Mouse (Mus musculus) c-Kit-positive CD71-negative TER-119-negative erythroid progenitor cells, embryonic 14.5 days (primary cell): ENCODE results near the gene Cdadc1.
A peak's percentile ranks its signal among the peaks of the same experiment; 100 is the strongest.
"Not testable (repeated sequence)": the region's sequence is repeated elsewhere in the genome, so short reads cannot be mapped to it uniquely, and the experiment has no call there.

Experiments used
- DNase-seq: peaks from one replicate; pipeline ENCODE4 v3.0.0-alpha.2; 2013; ENCODE audit warnings: low read depth

The Cdadc1 gene

DNA sequence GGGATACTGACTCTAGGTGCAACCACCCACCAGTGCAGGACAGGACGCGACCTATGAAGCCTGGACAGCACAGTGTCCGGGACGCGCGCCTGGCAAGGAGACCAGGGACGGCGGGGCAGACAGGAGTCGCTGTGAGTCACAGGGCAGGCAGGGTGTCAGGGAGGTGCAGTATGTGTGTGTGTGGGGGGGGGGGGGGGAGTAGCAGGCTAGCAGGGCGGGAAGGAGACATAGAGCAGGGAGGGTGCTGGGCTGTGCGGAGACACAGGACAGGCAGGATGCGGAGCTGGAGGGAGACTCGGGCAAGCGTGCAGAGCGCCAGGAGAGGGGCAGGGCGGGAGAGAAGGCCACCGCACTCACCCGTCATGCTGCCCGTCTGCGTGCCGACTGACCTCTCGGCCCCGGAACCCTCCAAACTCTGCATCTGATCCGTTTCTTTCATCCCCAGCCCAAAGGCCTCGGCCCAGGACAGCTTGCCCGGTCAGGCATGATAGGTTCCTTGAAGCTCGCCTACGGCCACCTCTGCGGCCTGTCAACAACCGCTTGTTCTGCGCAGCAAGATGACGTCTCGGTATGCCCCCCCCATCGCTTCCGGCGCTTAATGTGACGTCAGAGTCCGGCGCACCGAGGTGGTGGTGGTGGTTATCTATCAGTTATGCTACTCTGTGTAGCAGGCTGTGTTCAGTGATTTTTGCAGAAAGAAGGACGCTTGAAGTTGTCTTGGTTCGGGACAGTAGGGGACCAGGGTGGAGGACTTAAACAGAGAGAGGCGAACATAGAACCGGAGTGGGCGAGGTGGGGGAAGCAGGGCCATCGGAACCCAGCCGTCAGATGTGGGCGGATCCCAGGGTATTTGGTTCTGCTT lies at the start of gene Cdadc1:
TSS of gene Cdadc1 (minus strand) at position 562 of the 862 bp plus-strand sequence.
- peak; percentile 82 for DNase-seq

DNA sequence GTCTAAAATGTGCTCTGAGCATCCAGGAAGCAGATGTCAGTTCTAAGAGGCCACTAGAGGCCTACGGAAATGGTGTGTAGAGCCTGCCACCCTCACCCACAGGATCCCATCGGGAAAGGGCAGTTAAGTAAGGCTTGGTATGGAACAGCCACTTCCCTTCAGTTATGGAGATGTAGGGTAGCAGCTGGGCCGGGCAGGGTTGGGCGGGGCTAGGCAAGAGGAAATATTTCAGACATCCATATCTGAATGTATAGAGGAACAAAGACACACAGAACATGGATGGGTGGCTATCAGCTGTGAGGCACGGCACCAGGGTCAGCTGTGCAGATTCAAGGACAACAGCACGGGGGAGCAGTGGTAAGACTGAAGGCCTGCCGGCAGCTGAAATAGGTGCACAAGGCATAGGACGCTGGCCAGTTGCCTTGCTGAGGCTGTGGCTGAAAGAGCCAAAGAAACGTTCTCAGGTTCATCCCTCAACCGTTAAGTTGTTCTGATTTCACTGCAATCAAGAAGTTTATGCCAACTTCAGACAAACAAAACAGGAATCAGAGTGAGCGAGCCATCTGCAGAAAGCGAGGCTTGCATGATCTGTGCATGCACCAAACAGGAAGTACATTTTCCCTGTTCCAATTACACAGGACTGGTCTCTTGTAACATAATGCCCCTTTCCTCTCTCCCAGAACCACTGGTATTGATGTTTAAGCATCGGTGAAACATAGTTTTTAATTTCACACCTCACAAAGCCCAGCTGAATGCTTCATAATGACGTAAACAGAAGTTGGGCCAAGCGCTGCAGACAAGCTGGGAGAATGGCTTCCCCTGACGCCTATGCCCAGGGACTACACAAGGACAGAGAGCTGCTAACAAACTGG lies 49.3 kb upstream of the Cdadc1 start:
- DNase-seq: no peak

DNA sequence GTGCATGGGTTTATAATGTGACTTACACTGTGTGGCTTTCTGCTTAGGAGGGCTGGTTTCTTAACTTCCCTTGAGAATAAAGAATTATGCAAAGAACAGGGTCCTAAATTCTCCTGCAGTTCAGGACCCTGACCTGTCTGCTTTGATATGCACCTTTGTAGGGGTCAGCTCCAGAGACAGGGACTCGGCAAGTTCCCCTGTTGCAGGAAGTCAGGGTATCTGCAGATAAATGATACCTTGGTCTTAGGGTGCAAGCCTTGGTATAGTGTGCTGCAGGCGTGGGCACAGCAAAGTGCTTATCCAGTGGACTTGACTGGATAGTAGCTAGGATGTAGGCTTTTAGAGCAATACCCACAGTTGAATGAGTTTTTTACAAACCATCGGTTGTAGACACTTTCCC lies 47.1 kb upstream of the Cdadc1 start:
- DNase-seq: no peak

DNA sequence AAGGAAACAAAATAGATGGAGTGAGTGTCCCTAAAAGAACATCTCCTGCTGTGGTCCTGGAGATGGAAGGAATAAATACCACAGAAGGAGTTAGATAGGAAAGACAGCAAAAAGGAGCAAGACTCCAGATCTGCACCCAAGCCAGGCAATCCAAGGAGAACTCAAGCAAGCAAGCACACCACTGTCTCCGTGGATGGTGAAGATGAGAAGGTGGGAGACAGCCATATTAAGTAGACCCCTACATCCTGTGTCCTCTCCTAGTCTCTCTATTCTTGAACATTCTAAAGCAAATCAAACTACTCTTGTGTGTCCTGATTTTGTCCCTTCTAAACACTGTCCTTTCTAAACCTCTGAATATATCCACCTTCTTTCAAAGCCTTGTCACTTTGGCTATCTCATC lies 46.4 kb upstream of the Cdadc1 start:
- DNase-seq: no peak

DNA sequence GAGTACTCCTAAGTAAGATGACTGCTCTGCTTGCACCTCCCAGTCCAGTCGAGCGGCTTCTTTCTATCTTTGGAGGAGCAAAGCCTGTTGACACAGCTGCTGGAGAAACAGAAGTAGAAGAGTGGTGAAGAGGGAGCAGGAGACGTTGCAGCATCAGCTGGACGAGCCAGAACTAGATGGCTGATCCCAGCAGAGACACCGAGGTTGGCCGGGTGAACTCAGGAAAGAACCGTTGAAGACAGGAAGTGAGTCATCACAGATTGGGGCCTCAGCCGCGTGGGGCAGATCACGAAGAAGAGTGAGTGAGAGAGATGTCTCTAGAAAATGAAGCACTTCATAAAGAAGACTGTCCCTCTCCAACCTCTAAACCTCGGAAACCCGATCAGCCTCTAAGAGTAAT lies 45.8 kb upstream of the Cdadc1 start:
- peak; percentile 23 for DNase-seq

DNA sequence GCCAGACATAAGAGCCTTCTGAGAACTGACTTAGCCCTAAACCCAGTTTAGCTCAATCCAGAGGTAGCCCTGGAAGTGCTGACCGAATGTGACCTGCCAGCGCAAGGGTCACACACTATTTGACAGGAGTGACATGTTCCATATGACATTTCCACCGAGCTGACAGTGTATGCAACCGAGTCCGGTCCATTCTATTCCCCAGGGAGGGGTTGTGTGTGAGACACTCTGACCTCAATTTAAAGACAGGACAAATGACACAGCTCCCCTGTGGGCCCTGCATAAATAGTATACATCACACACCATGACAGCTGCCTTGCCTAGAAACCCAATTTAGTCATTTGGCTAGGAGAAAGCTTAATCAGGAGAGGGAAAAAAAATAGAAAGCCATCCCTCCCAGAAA lies 44.1 kb upstream of the Cdadc1 start:
- DNase-seq: no peak

DNA sequence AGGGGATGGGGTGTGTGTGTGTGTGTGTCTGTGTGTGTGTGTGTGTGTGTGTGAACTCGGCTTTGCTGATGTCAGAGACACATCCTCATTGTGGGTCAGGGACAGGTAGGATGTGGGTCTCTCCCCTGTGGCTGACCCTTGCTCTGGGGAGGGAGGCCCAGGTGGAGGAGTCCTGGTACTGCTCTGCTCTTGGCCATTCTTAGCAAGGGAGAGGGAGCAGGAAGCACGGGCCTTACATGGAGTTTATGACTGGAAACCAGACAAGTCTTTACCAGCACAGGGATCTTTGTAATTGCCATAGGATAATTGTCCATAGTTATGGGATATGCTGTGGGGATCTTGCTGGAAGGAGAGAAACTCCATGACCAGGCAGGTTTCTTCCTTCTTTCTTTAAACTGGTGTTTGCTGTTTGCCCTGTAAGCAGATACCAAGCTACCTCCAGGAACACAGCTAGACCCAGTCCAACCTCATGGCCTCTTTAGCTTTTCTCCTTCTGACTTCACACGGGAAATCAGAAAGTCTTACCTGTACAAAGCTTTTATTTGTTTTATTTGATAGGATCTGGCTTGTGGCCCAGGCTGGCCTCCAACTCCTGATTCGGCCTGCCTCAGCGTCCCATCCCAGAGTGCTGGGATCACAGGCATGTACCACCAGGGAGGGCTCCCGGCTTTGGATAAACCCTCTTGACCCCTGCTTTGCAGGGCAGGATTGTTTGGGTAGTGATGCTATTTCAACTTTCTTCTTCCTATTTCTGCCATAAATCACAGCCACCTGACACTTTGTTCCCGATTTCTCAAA lies 41.3 kb upstream of the Cdadc1 start:
- no peak for DNase-seq

DNA sequence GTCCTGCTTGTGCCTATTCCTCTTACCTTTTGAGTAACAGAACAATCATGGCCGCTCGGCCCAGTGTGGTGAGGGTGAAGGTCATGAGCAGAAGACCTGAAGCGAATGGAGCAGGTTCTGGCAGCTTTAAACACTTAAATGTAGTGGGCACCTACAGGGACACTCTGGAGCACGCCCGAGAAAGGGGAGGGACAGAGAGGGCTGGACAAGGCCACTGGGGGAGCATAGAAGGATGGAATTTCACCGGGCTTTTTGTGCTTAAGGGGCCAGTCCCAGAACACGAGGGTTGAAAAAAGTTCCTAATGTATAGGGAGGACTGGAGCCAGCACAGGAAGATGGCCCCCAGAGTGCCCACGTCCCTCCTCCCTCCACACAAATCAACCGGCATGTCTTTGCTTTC lies 36.2 kb upstream of the Cdadc1 start:
- DNase-seq: no peak

DNA sequence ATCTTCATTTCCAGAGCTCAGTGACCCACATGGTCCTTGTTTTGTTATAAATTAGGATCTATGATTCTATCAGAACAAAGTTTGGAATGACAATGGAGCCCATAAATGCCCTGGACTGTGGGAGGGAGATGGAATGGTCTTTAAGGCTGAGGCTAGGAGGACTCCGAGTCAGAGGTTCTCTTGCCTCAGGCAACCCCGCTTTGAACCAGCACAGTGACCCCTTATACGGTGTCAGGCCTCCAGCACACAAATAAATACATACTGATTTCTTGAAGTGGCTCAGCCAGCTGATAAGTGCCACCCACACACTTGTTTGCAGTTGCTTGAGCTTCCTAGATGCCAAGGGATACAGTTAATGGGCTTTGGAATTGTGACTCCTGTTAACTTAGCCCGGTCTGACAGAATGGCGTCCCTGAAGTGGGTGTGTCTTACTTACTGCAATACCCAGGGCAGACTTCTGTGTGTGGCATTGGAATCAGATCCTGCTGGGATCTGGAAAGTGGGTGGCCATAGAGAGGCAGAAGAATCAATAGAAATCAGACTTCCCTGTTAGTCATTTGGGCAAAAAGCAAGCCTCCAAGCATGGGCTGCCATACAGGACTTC lies 35.6 kb upstream of the Cdadc1 start:
- DNase-seq: no peak

DNA sequence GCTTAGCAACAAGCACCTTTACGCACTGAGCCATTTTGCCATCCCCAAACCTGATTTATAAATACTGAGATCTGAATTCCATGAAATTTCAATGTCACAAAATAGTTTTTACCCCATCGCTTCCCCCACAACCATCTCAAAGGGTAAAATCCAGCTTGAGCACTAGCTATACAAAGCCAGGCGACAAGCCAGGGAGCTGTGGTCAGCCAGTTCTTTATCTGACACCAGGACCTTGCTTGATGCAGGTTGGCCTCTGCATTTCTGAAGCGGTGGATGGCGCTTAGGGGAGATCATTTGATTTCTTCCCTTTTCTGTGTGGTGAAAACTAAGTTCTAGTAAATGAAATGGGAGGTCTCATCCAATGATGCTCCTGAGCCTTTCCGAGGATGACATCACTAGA lies 34.3 kb upstream of the Cdadc1 start:
- no peak for DNase-seq

DNA sequence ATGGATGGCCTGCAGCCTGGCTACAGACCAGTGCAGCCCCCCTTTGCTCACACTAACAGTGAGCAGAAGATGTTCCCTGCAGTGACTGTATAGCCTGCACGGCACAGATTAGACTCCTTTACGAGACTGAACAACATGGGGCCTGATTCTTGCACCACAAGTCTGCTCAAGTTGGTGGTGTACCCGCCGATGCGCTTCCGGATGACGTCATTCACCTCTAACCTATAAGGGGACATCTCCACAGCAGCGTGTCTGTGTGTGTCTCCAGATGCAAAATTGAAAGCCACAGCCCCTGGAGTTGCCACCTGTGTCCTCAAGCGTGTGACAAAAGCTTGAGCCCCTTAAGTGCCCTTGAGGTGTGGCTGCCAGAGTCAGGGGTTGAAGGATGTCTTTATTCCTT lies 32.3 kb upstream of the Cdadc1 start:
- DNase-seq: no peak

DNA sequence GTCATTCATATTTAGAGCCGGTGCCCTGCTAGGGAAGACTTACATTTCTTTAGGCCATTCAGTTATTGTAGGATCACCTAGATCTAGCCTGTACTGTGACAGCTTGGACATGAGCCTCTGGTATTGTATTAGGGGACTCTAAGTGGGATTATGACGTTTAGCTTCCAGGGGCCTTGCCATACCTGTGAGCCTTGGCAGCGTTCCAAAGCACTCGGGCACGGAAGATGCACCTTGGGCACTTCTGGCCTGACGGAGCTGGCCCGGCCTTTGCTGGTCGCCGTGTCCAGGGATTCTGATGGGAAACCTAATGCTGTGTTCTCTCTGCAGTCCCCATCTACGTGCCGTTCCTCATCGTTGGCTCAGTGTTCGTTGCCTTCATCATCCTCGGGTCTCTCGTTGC lies 31.5 kb upstream of the Cdadc1 start:
- no peak for DNase-seq

DNA sequence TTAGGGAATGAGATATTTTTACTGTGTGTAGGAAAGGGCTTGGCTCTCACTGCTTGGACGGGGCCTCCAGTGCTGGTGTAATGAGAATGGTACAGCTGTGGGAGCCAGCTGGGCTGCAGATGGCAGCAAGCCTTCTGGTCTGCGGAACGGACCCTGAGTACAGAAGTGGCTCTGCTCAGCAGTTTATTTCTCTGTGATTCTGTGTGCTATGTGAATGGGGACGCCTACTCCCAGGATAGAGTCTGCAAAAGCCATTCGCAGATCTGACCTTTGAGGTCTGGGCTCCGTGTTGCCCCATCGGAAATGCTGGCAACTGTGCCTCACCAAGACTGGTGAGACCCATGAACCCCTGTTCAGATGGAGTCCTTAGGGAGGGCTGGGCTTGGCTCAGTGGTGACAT lies 30.1 kb upstream of the Cdadc1 start:
- DNase-seq: no peak

DNA sequence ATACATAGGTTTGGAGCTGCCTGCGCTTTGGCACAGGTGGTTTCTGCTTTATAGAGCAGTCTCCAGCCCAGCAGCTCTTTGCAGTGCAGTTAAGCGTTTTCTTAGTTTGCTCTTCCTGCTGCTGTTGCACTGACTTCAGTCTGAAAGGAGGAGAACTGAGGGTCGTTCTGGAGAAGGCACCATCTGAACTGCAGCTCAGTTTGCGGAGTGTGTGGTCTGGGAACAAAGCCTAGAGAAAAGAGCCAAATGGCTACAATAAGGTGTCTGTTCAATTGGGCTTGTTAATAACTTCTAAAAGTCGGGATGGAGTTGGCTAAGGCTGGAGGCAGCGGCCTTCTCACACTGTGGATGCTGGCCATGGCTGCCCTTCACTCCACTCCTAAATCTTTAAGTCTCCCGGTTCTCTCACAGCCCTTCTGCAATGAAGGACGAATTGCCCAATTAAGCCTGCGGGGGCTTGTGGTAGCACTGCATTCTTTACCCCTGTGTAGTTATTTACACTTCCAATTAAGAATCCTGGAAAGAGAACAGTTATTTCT lies 29.5 kb upstream of the Cdadc1 start:
- no peak for DNase-seq

DNA sequence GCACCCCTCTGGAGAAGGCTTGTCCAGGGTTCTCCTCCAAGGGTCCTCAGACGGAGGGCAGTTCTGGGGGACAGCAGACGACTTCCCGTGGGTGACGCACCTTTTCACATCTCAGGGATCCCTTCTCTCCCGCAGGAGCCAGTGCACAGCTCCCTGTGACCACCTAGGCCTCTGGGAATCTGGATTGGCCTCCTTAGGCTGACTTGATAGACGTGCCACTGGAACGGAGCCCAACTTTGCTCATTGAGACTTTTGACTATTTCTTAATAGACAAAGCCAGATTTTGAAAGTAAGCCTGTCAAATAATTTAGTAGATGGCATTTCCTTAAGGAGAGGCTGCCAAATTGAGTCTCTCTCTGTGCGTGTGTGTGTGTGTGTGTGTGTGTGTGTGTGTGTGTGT lies 29.0 kb upstream of the Cdadc1 start:
- no peak for DNase-seq

DNA sequence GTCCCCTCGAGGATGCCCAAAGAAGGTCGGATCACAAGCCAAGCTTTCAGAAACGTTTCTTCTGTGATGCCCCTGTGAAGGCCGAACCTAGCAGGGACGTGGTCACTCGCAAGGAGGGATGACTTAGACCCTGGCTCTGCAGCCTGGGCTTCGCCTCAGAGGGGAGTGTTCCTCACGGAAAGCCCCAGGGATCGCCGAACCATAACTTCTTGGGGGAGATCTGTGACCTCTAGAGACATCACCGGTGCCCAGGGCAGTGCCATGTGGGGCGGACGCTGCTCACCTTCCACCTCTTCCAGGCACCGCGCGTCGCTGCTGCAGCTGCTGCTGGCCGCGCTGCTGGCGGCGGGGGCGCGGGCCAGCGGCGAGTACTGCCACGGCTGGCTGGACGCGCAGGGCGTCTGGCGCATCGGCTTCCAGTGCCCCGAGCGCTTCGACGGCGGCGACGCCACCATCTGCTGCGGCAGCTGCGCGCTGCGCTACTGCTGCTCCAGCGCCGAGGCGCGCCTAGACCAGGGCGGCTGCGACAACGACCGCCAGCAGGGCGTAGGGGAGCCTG lies 28.1 kb upstream of the Cdadc1 start:
- no peak for DNase-seq

DNA sequence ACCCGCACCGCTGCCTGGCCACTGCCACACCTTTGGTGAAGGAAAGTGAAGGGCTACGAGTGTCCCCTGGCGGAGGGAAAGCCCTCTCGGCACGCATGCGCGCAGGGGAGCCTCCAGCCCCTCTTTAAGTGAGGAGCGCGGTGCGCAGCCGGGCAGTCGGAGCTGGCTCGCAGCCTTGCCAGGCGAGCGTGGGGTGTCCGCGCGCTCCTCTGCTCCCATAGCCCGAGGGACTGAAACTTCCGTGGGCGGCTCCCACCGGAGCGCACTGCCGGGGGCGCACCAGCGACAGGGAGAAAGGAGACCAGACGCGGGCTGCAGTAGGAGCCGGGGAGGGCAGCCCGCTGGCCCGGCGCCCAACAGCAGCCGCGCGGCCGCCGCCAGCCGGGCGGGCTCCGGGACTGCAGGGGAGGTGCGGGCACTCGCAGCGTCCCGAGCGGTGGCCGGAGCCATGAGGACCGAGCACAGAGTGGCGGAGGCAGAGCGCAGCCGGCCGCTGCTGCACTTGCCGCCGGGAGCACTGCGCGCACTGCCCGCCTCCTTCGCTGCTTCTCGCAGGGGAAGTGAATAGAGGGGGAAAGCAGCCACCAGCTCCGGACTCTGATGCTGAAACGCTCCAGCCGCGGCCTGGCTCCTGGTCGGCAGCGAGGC lies 27.5 kb upstream of the Cdadc1 start, which contains the start of gene Shisa2:
TSS of gene Shisa2 (plus strand) at position 151 of the 648 bp plus-strand sequence.
- DNase-seq: no peak

DNA sequence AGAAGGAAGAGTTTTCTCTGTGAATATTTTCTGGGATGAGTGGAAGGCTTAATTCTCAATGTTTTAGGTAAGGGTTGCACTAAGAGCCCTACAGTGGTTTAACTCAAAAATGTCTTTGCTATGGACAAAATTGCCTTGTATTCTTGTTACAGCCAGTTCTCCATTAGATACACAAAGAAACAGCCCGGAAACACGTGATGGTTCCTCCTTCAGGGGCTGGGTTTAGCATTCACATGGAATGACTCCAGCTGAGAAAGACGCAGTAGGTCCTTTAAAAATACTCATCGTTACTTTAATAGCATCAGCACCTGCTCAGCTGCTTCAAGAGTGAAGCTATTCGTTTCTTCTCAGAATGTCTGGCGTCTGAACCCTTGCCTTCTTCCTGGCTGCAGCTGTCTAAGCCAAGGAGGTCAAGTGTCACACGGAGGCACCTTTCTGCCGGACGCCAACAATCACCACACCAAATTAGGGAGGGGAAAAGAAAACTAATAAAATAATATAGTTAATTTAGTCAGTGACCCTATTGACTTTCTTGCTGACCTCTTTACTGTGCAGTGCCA lies 26.6 kb upstream of the Cdadc1 start:
- no peak for DNase-seq

DNA sequence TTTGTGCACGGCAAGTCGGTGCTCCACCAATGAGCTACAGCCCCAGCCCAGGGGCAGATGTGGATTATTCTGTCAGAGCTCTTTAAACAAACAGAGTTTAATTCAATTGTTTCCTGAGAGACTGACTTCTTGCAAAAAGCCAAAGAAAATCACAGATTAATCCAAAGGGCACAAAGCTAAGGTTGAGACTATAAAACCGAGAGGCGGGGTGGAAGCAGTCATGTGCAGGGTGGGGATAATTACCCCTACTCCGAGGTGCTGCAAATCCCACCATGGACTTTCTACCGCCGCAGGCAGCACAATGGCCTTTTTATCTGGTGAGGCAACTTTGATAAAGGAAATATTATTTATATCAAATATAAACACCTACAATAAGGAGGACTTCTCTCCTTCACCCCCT lies 19.0 kb upstream of the Cdadc1 start:
- DNase-seq: no peak

DNA sequence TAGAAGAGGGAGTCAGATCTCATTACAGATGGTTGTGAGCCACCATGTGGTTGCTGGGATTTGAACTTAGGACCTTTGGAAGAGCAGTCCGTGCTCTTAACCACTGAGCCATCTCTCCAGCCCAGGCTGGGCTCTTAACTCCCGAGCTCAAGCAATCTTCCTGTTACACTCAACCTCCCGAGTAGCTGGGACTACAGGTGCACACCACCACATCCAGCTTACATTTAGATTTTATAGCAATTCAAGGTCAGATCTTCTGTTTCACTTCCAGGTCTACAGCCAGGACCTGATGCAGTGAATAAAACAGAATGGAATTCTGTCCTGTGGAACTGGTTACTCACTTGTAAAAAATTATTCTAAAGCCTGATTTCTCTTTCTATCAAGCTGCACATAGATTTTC lies 16.4 kb upstream of the Cdadc1 start:
- DNase-seq: not testable (repeated sequence)
